Mouse (Mus musculus): ENCODE measurements around the gene Tusc2.

Tusc2 gene

GRCm38 (mm10) chr9:107563029-107563581, at the start of gene Tusc2:
Gene Tusc2 (plus strand): TSS chr9:107563255.
- DNase-seq = peak; percentile 95

- peak; percentile 86 for DNase-seq
Observed at GRCm38 (mm10) chr9:107514303-107514955, 48.6 kb upstream of the Tusc2 start.

- no peak for DNase-seq
Observed at GRCm38 (mm10) chr9:107520331-107520730, 42.7 kb upstream of the Tusc2 start.

GRCm38 (mm10) chr9:107521190-107521589, 41.9 kb upstream of the Tusc2 start:
- no peak for DNase-seq

GRCm38 (mm10) chr9:107521711-107522399, 41.2 kb upstream of the Tusc2 start:
- DNase-seq = peak; percentile 16

- DNase-seq = no peak
Observed at GRCm38 (mm10) chr9:107522400-107522711, 40.7 kb upstream of the Tusc2 start.

GRCm38 (mm10) chr9:107526198-107527026, 36.6 kb upstream of the Tusc2 start:
- peak; percentile 88 for DNase-seq

GRCm38 (mm10) chr9:107533791-107534407, 29.2 kb upstream of the Tusc2 start, which contains the start of gene Tmem115:
Gene Tmem115 (plus strand): TSS chr9:107533945.
- DNase-seq = peak; percentile 92

GRCm38 (mm10) chr9:107534408-107535202, 28.4 kb upstream of the Tusc2 start:
- DNase-seq = peak; percentile 64

- DNase-seq = no peak
Observed at GRCm38 (mm10) chr9:107538231-107538630, 24.8 kb upstream of the Tusc2 start.

GRCm38 (mm10) chr9:107538711-107539110, 24.3 kb upstream of the Tusc2 start:
- no peak for DNase-seq

- DNase-seq = no peak
Observed at GRCm38 (mm10) chr9:107539940-107540339, 23.1 kb upstream of the Tusc2 start.

GRCm38 (mm10) chr9:107540420-107540819, 22.6 kb upstream of the Tusc2 start:
- DNase-seq = no peak

- no peak for DNase-seq
Observed at GRCm38 (mm10) chr9:107541005-107541404, 22.1 kb upstream of the Tusc2 start.

- peak; percentile 91 for DNase-seq
Observed at GRCm38 (mm10) chr9:107541474-107542351, 21.3 kb upstream of the Tusc2 start, which contains the start of the genes Cyb561d2 and Nprl2. Gene Cyb561d2 (minus strand): TSS chr9:107542193. Gene Nprl2 (plus strand): TSS chr9:107542226.

- no peak for DNase-seq
Observed at GRCm38 (mm10) chr9:107542352-107542686, 20.7 kb upstream of the Tusc2 start.

GRCm38 (mm10) chr9:107542721-107543120, 20.3 kb upstream of the Tusc2 start:
- no peak for DNase-seq

- no peak for DNase-seq
Observed at GRCm38 (mm10) chr9:107543299-107543698, 19.8 kb upstream of the Tusc2 start.

GRCm38 (mm10) chr9:107544196-107544700, 18.8 kb upstream of the Tusc2 start:
- no peak for DNase-seq

GRCm38 (mm10) chr9:107544729-107545128, 18.3 kb upstream of the Tusc2 start:
- no peak for DNase-seq

- DNase-seq = no peak
Observed at GRCm38 (mm10) chr9:107545199-107545598, 17.9 kb upstream of the Tusc2 start.
